Mouse (Mus musculus) regulatory T cell (primary cell): ENCODE data around the gene Rnf180.
"Not testable (repeated sequence)": the region's sequence is repeated elsewhere in the genome, so short reads cannot be mapped to it uniquely, and the experiment has no call there.

Experiments used
- in situ Hi-C: fragments of 300-600 bp; cut with MboI, MseI; formaldehyde crosslinking; loops from one replicate; pipeline ENCODE4 v1.15.1; 2025; ENCODE audit warnings: high pct_unique_total_duplicates

Rnf180 gene

GRCm38 (mm10) chr13:105294715-105295114, at the start of gene Rnf180:
Gene Rnf180, minus strand, starts transcription at chr13:105294815.
- in situ Hi-C loops, result no loop called here

DNA sequence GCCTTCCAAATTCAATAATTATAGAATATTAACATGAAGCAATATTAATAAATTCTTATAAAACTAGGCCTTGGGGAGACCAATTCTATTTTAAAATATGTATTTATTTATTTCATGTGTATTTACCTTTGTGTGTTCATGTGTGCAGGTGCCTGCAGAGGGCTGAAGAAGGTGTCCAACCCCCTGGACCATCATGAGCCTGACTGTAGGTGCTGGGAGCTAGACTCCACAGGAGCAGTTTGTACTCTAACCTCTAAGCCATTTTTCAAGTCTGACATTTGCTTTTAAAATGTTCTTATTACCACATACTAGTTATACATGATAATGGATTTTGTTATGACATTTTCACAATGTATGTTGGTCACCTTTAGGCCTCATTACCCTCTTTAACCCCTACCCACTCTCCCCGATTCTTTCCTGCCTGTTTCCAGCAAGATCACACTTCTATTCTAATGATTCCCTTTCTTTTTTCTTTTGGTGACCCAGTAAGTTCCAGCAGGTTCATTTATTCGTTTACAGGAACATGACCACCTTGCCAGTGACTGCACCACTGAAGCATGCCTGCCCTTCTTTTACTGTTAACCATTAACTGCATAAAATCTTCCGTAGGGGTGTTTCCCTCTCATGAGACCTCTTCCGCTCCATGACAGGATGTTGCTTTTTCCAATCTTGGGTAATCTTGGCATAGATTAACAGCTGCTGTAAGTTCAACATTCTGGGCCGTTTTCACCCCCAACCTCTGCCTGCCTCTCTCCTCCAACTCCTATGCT, 36.8 kb upstream of the Rnf180 start:
- in situ Hi-C loops, result no loop called here

DNA sequence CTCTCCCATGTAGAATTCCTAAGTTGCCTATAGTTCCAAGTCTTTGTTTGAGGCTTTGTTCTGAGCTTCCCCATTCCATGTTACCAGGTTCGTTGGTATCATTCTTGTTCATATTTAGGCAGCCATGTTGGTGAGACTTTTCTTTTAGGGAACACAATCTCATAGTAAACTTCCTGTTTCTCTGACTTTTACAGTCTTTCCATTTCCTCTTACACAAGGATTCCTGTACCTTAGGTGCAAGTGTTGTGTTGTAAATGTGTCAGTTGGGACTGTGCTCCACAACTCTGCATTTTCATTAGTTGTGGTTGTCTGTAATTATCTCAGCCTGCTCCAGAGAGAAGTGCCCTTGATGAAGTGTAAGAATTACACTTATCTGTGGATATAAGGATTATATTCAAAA, 32.3 kb upstream of the Rnf180 start:
- in situ Hi-C loops, result no loop called here

DNA sequence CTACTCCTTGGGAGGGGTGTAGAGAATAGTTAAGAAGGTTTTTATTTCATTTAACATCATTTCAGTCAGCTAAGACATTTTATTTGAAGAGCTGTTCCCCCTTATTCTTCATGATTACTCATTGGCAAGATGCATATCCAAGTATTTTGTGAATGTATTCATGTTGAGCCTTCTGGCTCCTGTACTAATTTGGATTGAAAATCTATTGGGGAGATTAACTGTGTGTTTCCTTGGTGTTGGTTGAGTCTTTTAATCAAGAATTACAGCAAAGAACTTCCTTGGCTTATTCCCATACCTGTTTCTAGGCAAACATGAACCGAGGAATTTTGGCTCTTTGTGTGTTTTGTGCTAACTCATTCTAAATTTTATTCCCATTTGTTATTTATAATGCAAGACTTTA, 22.3 kb upstream of the Rnf180 start:
- in situ Hi-C loops, result no loop called here

GRCm38 (mm10) chr13:105316009-105316408, 21.4 kb upstream of the Rnf180 start:
- in situ Hi-C loops, result no loop called here

DNA sequence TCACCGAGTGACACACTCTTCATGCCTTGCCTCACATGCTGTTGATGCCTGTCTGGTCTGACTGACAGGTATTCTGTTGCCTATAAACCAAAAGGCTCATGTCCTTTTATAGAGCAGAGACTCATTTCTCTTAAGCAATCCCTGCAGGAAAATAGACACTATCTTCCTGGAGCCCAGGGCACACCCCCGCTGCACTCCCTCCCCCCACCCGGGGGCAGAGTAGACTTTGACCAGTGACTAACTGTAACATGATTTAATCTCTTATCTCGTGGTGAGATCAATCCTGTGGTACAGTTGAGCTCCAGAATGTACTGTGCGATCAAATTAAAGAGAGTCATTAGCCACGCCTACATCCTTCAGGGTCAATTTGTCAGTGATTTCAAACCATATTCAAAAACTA, 18.1 kb upstream of the Rnf180 start:
- in situ Hi-C loops, result no loop called here

DNA sequence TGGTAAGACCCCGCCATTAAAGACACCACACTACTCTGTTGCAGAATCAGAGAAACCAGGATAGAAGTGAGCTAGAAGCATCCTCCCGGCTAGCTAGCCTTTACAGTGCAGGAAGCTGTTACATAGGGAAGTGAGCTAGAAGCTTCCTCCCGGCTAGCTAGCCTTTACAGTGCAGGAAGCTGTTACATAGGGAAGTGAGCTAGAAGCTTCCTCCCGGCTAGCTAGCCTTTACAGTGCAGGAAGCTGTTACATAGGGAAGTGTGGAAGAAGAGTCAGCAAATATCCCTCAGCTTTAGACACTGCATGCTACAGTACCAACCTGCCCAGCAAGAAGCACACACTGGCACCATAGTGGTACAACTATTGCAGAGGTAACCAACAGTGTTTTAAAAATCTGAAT, 15.9 kb upstream of the Rnf180 start:
- in situ Hi-C loops, result not testable (repeated sequence)

DNA sequence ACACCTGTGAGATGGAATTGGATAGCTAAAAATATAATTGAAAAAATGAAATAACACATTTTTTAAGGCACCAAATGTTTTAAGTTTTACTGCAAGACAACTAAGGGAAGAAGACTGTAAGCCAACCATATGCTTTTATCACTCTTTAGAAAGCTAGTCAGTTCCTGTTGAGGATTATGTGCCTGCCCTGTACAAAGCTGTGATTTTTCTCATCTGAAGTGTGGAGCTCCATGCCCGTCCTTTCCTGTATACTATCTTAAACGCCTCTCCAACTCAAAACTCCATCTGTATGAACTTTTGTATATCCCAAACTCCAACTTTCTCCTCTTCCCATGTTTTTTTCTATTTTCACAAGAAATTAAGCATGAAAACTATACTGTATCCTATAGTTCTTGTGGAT, 10.9 kb upstream of the Rnf180 start:
- in situ Hi-C loops, result no loop called here

DNA sequence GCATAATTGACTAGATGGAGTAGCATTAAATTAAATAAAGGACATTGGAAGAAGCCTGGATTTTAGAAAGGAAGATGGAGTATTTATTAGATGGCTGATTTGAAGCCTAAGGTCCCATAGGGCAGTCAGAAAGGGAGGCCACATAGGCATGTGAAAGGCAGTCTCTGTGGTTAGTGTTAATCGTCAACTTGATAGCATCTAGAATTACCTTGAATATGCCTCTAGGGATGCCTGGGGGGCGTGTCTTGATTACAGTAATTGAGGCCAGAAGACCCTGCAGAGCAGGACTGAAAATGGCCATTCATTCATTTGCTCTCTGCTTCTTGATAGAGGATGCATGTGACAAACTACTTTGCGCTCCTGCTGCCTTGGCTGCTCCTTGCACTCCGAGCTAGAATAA, 9.4 kb upstream of the Rnf180 start:
- in situ Hi-C loops, result no loop called here

DNA sequence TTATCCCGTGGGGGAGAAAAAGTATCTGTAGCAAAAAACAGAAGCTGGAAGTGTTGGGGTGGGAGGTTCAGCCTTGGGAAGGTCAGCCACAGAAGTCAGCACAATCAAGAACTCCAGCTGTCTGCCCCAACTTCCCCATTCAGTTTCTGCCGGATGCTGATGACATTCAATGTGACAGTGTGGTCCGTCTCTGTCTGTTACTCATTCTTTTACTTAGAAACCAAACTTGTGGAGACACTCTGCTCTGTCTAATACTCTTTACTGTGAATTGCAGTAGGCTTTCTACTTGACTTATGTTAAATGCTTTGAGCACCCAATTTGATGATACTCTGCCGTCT, 5.4 kb upstream of the Rnf180 start:
- in situ Hi-C loops, result no loop called here

GRCm38 (mm10) chr13:105299162-105300008, 4.8 kb upstream of the Rnf180 start:
- in situ Hi-C loops, result no loop called here

GRCm38 (mm10) chr13:105293781-105294667, 591 bp downstream of the Rnf180 start:
- in situ Hi-C loops, result no loop called here

DNA sequence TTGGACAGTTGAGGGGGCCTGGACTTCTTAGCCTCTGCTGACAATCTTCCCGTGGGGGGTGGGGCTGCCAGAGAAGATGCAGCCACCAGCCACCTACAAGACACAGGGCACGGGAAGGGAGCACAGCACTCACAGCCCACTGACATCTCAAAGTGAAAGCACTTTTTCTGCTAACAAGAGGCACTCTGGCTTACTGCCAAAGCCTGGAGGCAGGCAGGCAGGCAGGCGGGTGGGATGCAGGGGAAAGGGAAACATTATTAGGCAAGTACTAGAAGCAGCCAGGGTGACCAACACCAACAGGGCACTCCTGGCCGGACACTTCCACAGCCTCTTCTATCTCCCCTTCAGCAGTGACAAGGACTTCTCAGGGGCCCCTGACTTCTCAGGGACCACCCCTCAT, 2.8 kb downstream of the Rnf180 start:
- in situ Hi-C loops, result no loop called here

- in situ Hi-C loops, result no loop called here
Measured at GRCm38 (mm10) chr13:105290594-105290993, 4.0 kb downstream of the Rnf180 start.

- in situ Hi-C loops, result no loop called here
Measured at GRCm38 (mm10) chr13:105290021-105290420, 4.6 kb downstream of the Rnf180 start.

DNA sequence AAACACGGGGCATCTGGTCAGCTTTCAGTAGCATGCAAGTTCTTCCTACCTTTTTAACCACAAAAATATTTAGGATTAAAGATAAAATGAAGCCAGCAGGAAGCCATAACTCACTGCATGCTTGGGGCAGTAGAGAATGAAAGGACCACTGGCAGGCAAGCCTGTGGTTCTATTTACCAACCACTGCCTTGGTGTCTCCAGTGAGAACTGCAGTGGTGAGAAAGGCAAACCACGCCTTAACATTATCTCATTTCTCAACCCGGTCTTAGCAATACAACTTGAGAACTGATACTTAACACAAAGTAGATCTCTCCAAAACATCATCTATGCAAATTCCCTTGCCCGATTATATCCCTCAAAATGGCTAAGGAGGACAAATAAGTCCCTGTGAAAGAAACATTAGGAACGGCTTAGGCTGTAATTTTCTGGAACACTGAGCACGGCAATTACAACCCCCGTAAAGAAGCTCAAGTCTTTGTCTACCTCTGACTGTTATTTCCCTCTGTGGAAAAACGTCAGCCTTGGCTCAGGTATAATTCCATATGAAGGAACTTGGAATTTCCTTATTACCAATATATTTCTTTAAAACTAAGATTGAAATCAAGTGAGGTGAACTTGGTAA, 15.1 kb downstream of the Rnf180 start:
- in situ Hi-C loops, result no loop called here

- in situ Hi-C loops, result no loop called here
Measured at GRCm38 (mm10) chr13:105270394-105271094, 24.1 kb downstream of the Rnf180 start.

- in situ Hi-C loops, result no loop called here
Measured at GRCm38 (mm10) chr13:105267464-105267863, 27.2 kb downstream of the Rnf180 start.

GRCm38 (mm10) chr13:105266746-105267145, 27.9 kb downstream of the Rnf180 start:
- in situ Hi-C loops, result no loop called here

- in situ Hi-C loops, result no loop called here
Measured at GRCm38 (mm10) chr13:105256757-105257433, 37.7 kb downstream of the Rnf180 start.
